Mouse (Mus musculus) lung, adult 2 months (tissue): ENCODE results near the gene Irf2bp1.

Source experiments
- CTCF ChIP-seq: fragments of 200-500 bp; IDR thresholded peaks from 2 replicates; pipeline ENCODE4 v1.5.1; 2011; ENCODE audit warnings: mild to moderate bottlenecking, low read length, control low read depth; ENCODE audit not compliant: insufficient read depth
- POLR2A ChIP-seq: fragments of 200-500 bp; IDR thresholded peaks from 2 replicates; pipeline ENCODE4 v1.6.1; 2011; ENCODE audit warnings: low read depth, mild to moderate bottlenecking, control low read depth, low read length, borderline replicate concordance; ENCODE audit errors: extremely low read depth

DNA sequence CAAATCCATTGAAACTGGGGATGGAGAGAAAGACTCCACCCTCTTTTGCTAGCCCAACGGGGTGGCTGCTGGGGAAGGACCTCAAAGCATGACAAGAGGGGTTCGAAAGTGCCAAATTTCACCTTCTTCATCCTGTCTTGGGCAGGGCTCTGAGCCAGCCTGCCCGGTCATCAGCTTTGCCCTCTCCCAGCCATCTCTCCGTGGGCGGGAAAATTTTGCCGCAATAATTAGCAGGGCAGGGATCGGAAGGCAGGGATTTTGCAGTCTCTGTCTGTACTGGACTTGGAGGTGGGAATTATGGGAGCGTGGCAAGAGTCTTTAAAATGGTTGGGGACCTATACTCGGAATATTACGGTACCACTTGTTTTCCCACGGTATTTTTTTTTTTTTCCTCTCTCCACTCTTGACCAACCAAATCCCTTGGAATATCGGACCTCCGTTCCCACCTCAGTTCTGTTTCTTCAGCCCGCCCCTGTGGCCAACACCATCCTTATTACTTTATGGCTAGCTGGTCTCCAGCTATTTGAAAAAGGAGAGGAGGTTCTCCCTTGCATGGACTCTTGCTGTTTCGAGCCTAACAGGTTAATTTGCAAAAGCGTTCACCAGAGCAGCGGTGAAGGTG, 41.6 kb upstream of the Irf2bp1 start:
- no peak for TF ChIP-seq POLR2A
- no peak for TF ChIP-seq CTCF
